Mouse (Mus musculus): ENCODE results near the gene Mtss1l.

DNA sequence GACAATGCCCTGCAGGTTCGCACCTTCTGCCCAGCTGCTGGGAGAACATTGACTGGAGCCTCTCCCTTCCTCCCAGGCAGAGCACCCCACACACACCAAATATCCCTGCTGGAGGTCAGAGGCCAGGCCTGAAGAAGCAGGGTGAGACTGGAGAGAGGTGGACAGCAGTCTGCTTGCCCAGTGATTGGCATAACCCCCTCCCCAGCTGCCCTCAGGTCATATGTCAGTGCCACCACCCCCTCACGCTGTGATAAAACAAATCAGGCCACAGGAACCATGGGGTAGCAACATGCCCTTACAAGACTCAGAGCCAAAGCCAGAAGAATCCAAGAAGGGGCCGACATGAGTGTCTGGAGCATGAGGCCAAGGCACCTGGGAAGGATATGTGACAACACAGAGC is 17.2 kb upstream of the Mtss1l start:
- no peak for TF ChIP-seq CTCF (IDR thresholded peaks at IDR 0.05; ENCODE audit: extremely low read depth, insufficient read depth, low read length)
- TF ChIP-seq POLR2A (IDR thresholded peaks at IDR 0.05; ENCODE audit: extremely low read depth, insufficient read depth, low read length) = no peak
